Comparison of ENCODE assay signal across 19 mouse cellular contexts in the genomic region with DNA sequence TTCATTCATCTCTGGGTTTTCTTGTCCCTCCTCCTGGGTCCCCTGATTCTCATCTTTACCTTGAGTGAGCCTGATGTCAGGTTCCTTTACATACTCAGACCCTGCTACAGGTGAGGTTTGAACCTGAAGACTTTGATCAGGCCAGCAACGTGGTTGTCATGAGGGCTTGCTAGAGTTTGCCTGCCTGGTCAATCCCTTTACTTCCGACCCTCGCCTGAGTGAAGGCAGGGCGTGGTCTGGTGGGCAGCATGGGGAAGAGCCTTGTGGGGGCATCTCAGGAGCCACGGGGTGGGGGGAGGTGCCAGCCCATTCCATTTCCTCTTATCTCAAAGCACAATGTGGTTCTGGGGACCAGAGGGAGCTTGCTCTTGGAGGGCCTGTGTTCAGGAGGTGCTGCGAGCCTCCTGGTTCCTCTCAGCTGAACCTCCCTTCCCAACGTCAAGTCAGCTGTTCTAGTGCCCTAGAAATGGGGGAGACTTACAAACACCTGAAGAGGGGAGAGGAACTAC. TPM values are rescaled to one million over a fixed set of nuclear protein-coding genes. Genes with fewer than 3 reads are reported as not detected.
DNase-seq lines count a peak whose midpoint lies in the region; ATAC-seq lines count a peak whose summit lies in the region.
"Had no signal": no experiment of that assay in that cellular context is flagged by ENCODE, and none has a peak within 500 bp of the region (broad histone marks: within the 10 kb centered on the region; RNA-seq: fewer than 3 reads in every experiment).

No protein-coding gene starts in this region.

- 33% methylated on average over 7 of the region's 7 CpGs for WGBS in liver, embryonic 11.5 days

- H3K4me3 ChIP-seq in liver, embryonic 11.5 days (ENCODE audit: low read depth, low read length), result no peak overlapping the region
- H3K4me3 ChIP-seq: embryonic facial prominence, embryonic 10.5 days; forebrain, embryonic 12.5 days; hindbrain, embryonic 12.5 days had no signal

- H3K27me3 ChIP-seq in liver, embryonic 11.5 days (replicated peaks; ENCODE audit: control insufficient read depth, insufficient read depth, low read length), result no peaks in the 10 kb centered on the region
- H3K27me3 ChIP-seq: forebrain, embryonic 12.5 days; hindbrain, embryonic 12.5 days had no signal

- no peak overlapping the region for H3K9ac ChIP-seq in liver, embryonic 11.5 days (ENCODE audit: low read depth, low read length)
- H3K9ac ChIP-seq: forebrain, embryonic 12.5 days; hindbrain, embryonic 12.5 days had no signal

- no peak overlapping the region for H3K27ac ChIP-seq in liver, embryonic 11.5 days (ENCODE audit: low read depth, low read length)
- H3K27ac ChIP-seq: embryonic facial prominence, embryonic 10.5 days; forebrain, embryonic 12.5 days; hindbrain, embryonic 12.5 days; stomach, postnatal 0 days had no signal

- no peaks in the 10 kb centered on the region for H3K9me3 ChIP-seq in liver, embryonic 11.5 days (ENCODE audit: control insufficient read depth, low read length)
- H3K9me3 ChIP-seq: embryonic facial prominence, embryonic 10.5 days; forebrain, embryonic 12.5 days; hindbrain, embryonic 12.5 days had no signal

- peak; percentile 40; the same call in 1 of the 2 replicates for ATAC-seq in liver, embryonic 11.5 days (replicated peaks; ENCODE audit: low FRiP score)
- ATAC-seq in megakaryocyte-erythroid progenitor cell, adult 5-6 weeks (replicated peaks; ENCODE audit: low FRiP score, low TSS enrichment, poor library complexity, severe bottlenecking), result peak; percentile 27; the same call in 1 of the 2 replicates
- ATAC-seq: activated CD4-positive, CD25-positive, alpha-beta regulatory T cell, adult 4 months had no signal

- H3K4me2 ChIP-seq in liver, embryonic 11.5 days, result no peak overlapping the region
- H3K4me2 ChIP-seq: forebrain, embryonic 12.5 days; hindbrain, embryonic 12.5 days; midbrain, embryonic 11.5 days had no signal

- peak; percentile 31 for DNase-seq in cerebellum, adult 9-10 months
- DNase-seq in cerebellum, postnatal 10 days, result no peak
- DNase-seq in testis, postnatal 10 days (ENCODE audit: low spot score), result peak; percentile 39
- DNase-seq in testis, postnatal 14 days (ENCODE audit: low spot score), result no peak
- DNase-seq in liver, embryonic 11.5 days (ENCODE audit: low spot score), result no peak
- DNase-seq in MN1 (ENCODE audit: low spot score), result no peak
- DNase-seq in ovary, postnatal 36 days (ENCODE audit: low spot score), result no peak
- DNase-seq: kidney, adult 8-10 months; lung, adult 18-20 months; lung, postnatal 36 days; right cerebral cortex, adult 18-20 months; thymus, postnatal 14 days had no signal

- H3K36me3 ChIP-seq in liver, embryonic 11.5 days (ENCODE audit: control insufficient read depth, insufficient read depth, low read length), result peaks cover 11% of the 10 kb centered on the region

- peaks cover 24% of the 10 kb centered on the region for H3K4me1 ChIP-seq in liver, embryonic 11.5 days (replicated peaks; ENCODE audit: control insufficient read depth, insufficient read depth, low read length)

RNA-seq across cellular contexts. Expression of gene B230217C12Rik, which starts 2.9 kb away (rescaled TPM):
- polyA plus RNA-seq in liver, embryonic 11.5 days (2014; fragmentation: Nextera tagmentation; extraction: Ambion mirVana), result 3.7 and 5.4 TPM in 2 replicates
- 0.45 and 1.7 TPM in 2 replicates for total RNA-seq in megakaryocyte-erythroid progenitor cell, adult 5-6 weeks (2014; fragmentation: Nextera tagmentation)
- total RNA-seq in megakaryocyte-erythroid progenitor cell, adult 5-6 weeks (2017), result 0.91 TPM in 1 of 2 replicates, not detected in the other

RNA-seq across cellular contexts. Expression of gene Lasp1, which starts 38.9 kb away (rescaled TPM):
- 54.7 and 55.3 TPM in 2 replicates for polyA plus RNA-seq in liver, embryonic 11.5 days (2014; fragmentation: Nextera tagmentation; extraction: Ambion mirVana)
- total RNA-seq in megakaryocyte-erythroid progenitor cell, adult 5-6 weeks (2014; fragmentation: Nextera tagmentation), result 15.7 and 20.4 TPM in 2 replicates
- total RNA-seq in megakaryocyte-erythroid progenitor cell, adult 5-6 weeks (2017), result 56.3 and 63.5 TPM in 2 replicates

RNA-seq across cellular contexts. Expression of gene Fbxo47, which starts 46.3 kb away (rescaled TPM):
- 1.1 TPM in 2 replicates for polyA plus RNA-seq in liver, embryonic 11.5 days (2014; fragmentation: Nextera tagmentation; extraction: Ambion mirVana)
- total RNA-seq in megakaryocyte-erythroid progenitor cell, adult 5-6 weeks (2014; fragmentation: Nextera tagmentation), result 0.54 and 3.2 TPM in 2 replicates
- 0.53 and 0.56 TPM in 2 replicates for total RNA-seq in megakaryocyte-erythroid progenitor cell, adult 5-6 weeks (2017)

RNA-seq across cellular contexts. Expression of gene Rpl23, which starts 55.5 kb away (rescaled TPM):
- polyA plus RNA-seq in liver, embryonic 11.5 days (2014; fragmentation: Nextera tagmentation; extraction: Ambion mirVana), result 756 and 842 TPM in 2 replicates
- 2,091 and 2,156 TPM in 2 replicates for total RNA-seq in megakaryocyte-erythroid progenitor cell, adult 5-6 weeks (2014; fragmentation: Nextera tagmentation)
- 1,518 and 2,802 TPM in 2 replicates for total RNA-seq in megakaryocyte-erythroid progenitor cell, adult 5-6 weeks (2017)

Comparison
In these comparisons a context has a peak if more than half of its experiments do, and no peak if none do; other contexts are left out.
1. DNase-seq: peak in cerebellum, adult 9-10 months (single experiment) and testis, postnatal 10 days (single experiment); none in cerebellum, postnatal 10 days (0 of 2), testis, postnatal 14 days (single experiment), liver, embryonic 11.5 days (single experiment), MN1 (single experiment) and ovary, postnatal 36 days (single experiment).